Mouse (Mus musculus) bone marrow, adult 2 months (tissue): ENCODE results near the gene Cst7.

ENCODE experiments used
- CTCF ChIP-seq: fragments of 200-500 bp; IDR thresholded peaks from 2 replicates; pipeline ENCODE4 v1.5.1; 2011; ENCODE audit warnings: low read length, control low read depth; ENCODE audit not compliant: control insufficient read depth, insufficient read depth
- POLR2A ChIP-seq: fragments of 200-500 bp; IDR thresholded peaks from 2 replicates; pipeline ENCODE4 v1.6.1; 2011; ENCODE audit warnings: low read depth, mild to moderate bottlenecking, control low read depth, low read length, borderline replicate concordance; ENCODE audit not compliant: control insufficient read depth

DNA sequence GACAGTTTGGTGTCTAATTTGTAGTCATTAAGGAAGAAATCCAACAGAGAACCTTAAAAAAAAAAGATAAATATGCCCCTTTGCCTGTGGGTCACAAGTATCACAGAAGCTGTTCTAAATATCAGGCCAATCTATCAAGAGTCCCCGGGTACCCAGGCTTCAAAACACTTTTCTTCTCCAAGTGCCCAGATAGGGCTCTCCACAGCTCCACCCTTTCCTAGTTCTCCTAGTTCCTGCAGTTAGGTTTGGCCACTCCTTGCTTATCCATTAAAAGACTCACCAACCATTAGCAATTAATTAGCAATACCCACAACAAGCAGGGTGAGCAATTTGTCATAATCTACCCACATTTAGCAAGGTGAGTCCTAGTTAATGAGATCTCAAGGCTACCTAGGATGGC lies 36.9 kb downstream of the Cst7 start:
- TF ChIP-seq CTCF: no peak
- no peak for TF ChIP-seq POLR2A
